Mouse (Mus musculus) lung, postnatal 0 days (tissue): ENCODE measurements at regions not wholly inside any gene's neighbourhood (a gene's known extent, or its start where the extent isn't known, plus 50 kb on each side); places are given as distances from the start of the nearest gene placed in this dataset.

Experiments used
- ATAC-seq: fragments of 200-750 bp; cut with Nextera tagmentation; 2 replicates; pipeline ENCODE4 v1.8.0; 2017; ENCODE audit warnings: moderate library complexity
- DNase-seq: peaks from one replicate; pipeline ENCODE4 v3.0.0-alpha.2; 2016; ENCODE audit warnings: low spot score
- H3K27ac ChIP-seq: fragments of 300-500 bp; sonication (generic); 2 replicates; pipeline ENCODE4 v1.5.1; 2014; ENCODE audit warnings: antibody characterized with exemption, mild to moderate bottlenecking, low read length, mixed read lengths
- H3K27me3 ChIP-seq: fragments of 300-500 bp; sonication (generic); replicated peaks from 2 replicates; pipeline ENCODE4 v1.6.1; 2014; ENCODE audit warnings: low read length, mixed read lengths; ENCODE audit not compliant: insufficient read depth
- H3K36me3 ChIP-seq: fragments of 300-500 bp; sonication (generic); 2 replicates; pipeline ENCODE4 v1.6.1; 2014; ENCODE audit warnings: low read length, mixed read lengths; ENCODE audit not compliant: insufficient read depth
- H3K4me1 ChIP-seq: fragments of 300-500 bp; sonication (generic); 2 replicates; pipeline ENCODE4 v1.6.1; 2014; ENCODE audit warnings: antibody characterized with exemption, low read depth, low read length, mixed read lengths; ENCODE audit not compliant: insufficient read depth
- H3K4me2 ChIP-seq: fragments of 300-500 bp; sonication (generic); replicated peaks from 2 replicates; pipeline ENCODE4 v1.6.1; 2014; ENCODE audit warnings: low read depth, mild to moderate bottlenecking, low read length, moderate library complexity, mixed read lengths
- H3K4me3 ChIP-seq: fragments of 300-500 bp; sonication (generic); 2 replicates; pipeline ENCODE4 v1.5.1; 2014; ENCODE audit warnings: low read depth, low read length
- H3K9ac ChIP-seq: fragments of 300-500 bp; sonication (generic); replicated peaks from 2 replicates; pipeline ENCODE4 v1.6.1; 2014; ENCODE audit warnings: low read depth, mild to moderate bottlenecking
- H3K9me3 ChIP-seq: fragments of 300-500 bp; sonication (generic); 2 replicates; pipeline ENCODE4 v1.6.1; 2016; ENCODE audit warnings: low read length, mixed read lengths
- CTCF ChIP-seq: IDR thresholded peaks from 2 replicates; pipeline ENCODE4 v1.5.1; 2016; ENCODE audit warnings: antibody characterized with exemption, mild to moderate bottlenecking
- EP300 ChIP-seq: IDR thresholded peaks from 2 replicates; pipeline ENCODE4 v1.6.1; 2016; ENCODE audit warnings: antibody characterized with exemption, mild to moderate bottlenecking, control low read depth
- WGBS: fragments of 180-500 bp; shearing (Covaris S2); extraction: QIAGEN DNeasy Blood & Tissue Kit; methylation state at CpG from one replicate; pipeline ENCODE4 v1.1.7; 2014; 5-methylcytosine and 5-hydroxymethylcytosine counted together

GRCm38 (mm10) chr2:79076115-79076514 lies 179.1 kb upstream of the Itga4 start:
- Histone ChIP-seq H3K27ac (no peak overlapping the region), H3K4me1 (no peaks in the 10 kb centered on the region), H3K9ac (no peak overlapping the region), H3K27me3 (no peaks in the 10 kb centered on the region), H3K9me3 (no peaks in the 10 kb centered on the region), H3K4me3 (no peak overlapping the region), H3K36me3 (no peaks in the 10 kb centered on the region), H3K4me2 (no peak overlapping the region)
- DNase-seq (no peak), ATAC-seq (no peak)
- WGBS: 45% methylated on average over 2 of the region's 2 CpGs
- no peak for TF ChIP-seq EP300
- no peak for TF ChIP-seq CTCF

GRCm38 (mm10) chr2:79078836-79079394 lies 176.3 kb upstream of the Itga4 start:
- ATAC-seq (no peak), DNase-seq (no peak)
- Histone ChIP-seq H3K27ac (no peak overlapping the region), H3K9ac (no peak overlapping the region), H3K27me3 (no peaks in the 10 kb centered on the region), H3K4me1 (no peaks in the 10 kb centered on the region), H3K9me3 (no peaks in the 10 kb centered on the region), H3K4me2 (no peak overlapping the region), H3K36me3 (no peaks in the 10 kb centered on the region), H3K4me3 (no peak overlapping the region)
- WGBS: 36% methylated on average over 5 of the region's 5 CpGs
- TF ChIP-seq CTCF (no peak), EP300 (no peak)

- no peak for ATAC-seq
- 77% methylated on average over 2 of the region's 2 CpGs for WGBS
- TF ChIP-seq CTCF (no peak), EP300 (no peak)
- Histone ChIP-seq H3K27me3 (no peaks in the 10 kb centered on the region), H3K27ac (no peak overlapping the region), H3K4me2 (no peak overlapping the region), H3K9me3 (no peaks in the 10 kb centered on the region), H3K36me3 (no peaks in the 10 kb centered on the region), H3K4me3 (no peak overlapping the region), H3K4me1 (no peaks in the 10 kb centered on the region), H3K9ac (no peak overlapping the region)
- DNase-seq: no peak
Measured at GRCm38 (mm10) chr2:79081769-79082168, 173.5 kb upstream of the Itga4 start.

GRCm38 (mm10) chr2:79086280-79086679 lies 168.9 kb upstream of the Itga4 start:
- H3K27ac ChIP-seq: no peak overlapping the region
- H3K4me3 ChIP-seq: no peak overlapping the region
- no peak for TF ChIP-seq EP300
- no peak for TF ChIP-seq CTCF
- no peak overlapping the region for H3K9ac ChIP-seq
- H3K36me3 ChIP-seq: no peaks in the 10 kb centered on the region
- no peaks in the 10 kb centered on the region for H3K27me3 ChIP-seq
- WGBS: 94% methylated on average over 4 of the region's 4 CpGs
- H3K9me3 ChIP-seq: no peaks in the 10 kb centered on the region
- no peak for ATAC-seq
- no peak overlapping the region for H3K4me2 ChIP-seq
- DNase-seq: no peak
- no peaks in the 10 kb centered on the region for H3K4me1 ChIP-seq

- no peak overlapping the region; the same call in 1 of the 2 replicates for H3K9ac ChIP-seq
- ATAC-seq (no peak), DNase-seq (no peak)
- H3K4me1 ChIP-seq: no peaks in the 10 kb centered on the region
- no peaks in the 10 kb centered on the region for H3K36me3 ChIP-seq
- no peak overlapping the region for H3K27ac ChIP-seq
- no peaks in the 10 kb centered on the region for H3K27me3 ChIP-seq
- WGBS: 58% methylated on average over 9 of the region's 9 CpGs
- TF ChIP-seq CTCF (no peak; the same call in 1 of the 2 replicates), EP300 (no peak)
- peak overlapping the region; percentile 33 for H3K4me2 ChIP-seq
- peak overlapping the region; percentile 29 for H3K4me3 ChIP-seq
- no peaks in the 10 kb centered on the region for H3K9me3 ChIP-seq
Measured at GRCm38 (mm10) chr2:79086857-79087578, 168.2 kb upstream of the Itga4 start.

GRCm38 (mm10) chr2:79087600-79088205 lies 167.5 kb upstream of the Itga4 start:
- ATAC-seq (no peak), DNase-seq (no peak)
- Histone ChIP-seq H3K4me3 (peak overlapping the region; percentile 29), H3K36me3 (no peaks in the 10 kb centered on the region), H3K9ac (no peak overlapping the region; the same call in 1 of the 2 replicates), H3K27ac (no peak overlapping the region), H3K9me3 (no peaks in the 10 kb centered on the region), H3K27me3 (no peaks in the 10 kb centered on the region), H3K4me2 (peak overlapping the region; percentile 33), H3K4me1 (no peaks in the 10 kb centered on the region)
- 63% methylated on average over 9 of the region's 9 CpGs for WGBS
- TF ChIP-seq CTCF (no peak), EP300 (no peak)
